Mouse (Mus musculus): ENCODE data around the gene Dynlrb2.

The Dynlrb2 gene

DNA sequence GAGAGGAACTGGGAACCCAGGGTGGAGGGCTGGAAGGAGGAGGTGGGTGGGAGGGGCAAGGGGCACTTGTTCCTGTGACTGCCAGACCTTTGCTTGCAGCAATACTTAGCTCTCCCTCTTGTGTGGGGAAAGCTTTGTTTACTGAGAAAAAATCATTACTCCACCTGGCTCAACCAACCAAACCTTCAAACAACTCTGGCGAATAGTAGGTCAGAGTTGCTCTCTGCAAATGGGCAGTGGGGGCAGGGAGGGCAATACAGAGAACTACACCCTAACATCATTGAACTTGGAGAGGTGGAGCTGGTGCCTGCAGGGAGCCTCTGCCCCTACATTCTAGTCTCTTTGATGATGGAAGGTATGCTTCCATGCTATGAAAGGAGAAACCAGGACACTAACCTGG, 35.4 kb downstream of the Dynlrb2 start:
- DNase-seq (ENCODE audit: low read depth, low spot score): no peak

DNA sequence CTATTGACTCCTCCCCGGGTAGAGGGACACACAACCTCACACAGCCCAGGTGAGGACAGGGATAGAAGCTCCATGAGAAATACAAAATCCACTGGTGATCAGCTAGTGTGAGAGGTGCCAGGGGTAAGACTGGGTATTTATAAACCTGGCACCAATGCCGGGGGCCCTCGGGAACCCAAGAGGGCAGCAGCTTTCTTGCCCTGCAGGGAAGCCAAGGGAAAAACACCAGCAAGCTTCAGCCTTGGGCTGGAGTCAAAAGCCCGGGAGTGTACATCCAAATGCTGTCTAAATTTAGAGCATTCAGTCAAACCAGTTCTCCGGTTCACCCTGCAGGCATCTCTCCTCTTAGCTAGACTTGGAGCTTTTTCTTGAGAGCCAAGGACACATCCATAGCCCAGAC, 38.1 kb downstream of the Dynlrb2 start:
- no peak for DNase-seq (ENCODE audit: low read depth, low spot score)

DNA sequence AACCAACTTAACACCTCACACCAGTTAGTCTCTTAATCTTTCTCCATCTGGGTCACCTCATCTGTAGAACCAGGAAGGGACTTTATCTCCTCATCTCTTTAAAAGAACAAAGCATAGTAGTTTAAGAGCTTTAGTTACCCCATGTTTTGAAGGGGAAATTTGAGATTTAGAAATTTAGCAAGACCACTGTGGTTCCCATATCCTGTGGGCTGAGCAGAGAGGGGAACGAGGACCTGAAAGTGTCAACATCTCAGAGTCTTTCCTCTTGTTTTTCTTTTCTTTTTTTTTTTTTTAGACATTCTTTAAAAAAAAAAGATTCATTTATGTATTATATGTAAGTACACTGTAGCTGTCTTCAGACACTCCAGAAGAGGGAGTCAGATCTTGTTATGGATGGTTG, 38.6 kb downstream of the Dynlrb2 start:
- DNase-seq (ENCODE audit: low read depth, low spot score): no peak

DNA sequence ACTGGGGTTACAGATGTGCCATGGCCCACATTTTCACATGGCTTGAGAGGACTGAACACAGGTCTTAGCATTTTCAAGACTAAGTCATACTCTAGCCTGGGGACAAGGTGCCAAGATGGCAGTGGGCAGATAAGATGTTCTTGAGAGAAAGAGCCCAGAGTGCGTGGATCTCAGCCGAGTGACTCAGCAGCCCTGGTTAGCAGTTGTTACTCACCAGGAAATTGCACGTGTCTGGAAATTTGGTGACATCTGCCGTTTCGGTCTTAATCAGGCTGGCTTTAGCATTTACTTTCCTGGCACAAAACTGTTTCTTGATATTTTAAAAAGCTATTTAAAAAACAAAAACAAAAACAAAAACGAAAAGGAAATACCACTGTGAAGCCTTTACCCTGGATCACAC, 47.5 kb downstream of the Dynlrb2 start:
- DNase-seq (ENCODE audit: low read depth, low spot score): peak; percentile 65

DNA sequence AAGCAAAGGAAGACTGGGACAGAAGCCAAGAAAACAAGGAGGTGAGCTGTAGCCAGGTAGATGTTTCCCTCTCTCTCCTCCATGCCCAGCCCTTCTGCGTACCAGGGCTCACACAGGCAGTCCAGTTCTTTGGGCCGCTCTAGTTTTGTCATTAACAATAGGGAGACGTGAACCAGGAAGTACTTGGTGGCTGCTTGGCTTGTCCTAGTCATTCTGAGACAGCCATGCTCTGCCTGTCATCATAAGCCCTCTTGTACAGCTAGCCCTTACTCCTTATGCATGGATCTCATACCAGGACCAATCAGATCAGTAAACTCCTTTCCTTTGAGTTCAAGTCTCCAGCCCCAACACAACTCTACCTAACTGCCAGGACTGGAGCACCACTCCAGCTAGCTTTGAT, 48.0 kb downstream of the Dynlrb2 start:
- DNase-seq (ENCODE audit: low read depth, low spot score): peak; percentile 15

Data from CD4-positive helper T cell, adult 2 months (primary cell).